In genomic region chr2:122349136-122349785, GRCm38 (mm10) we compare ENCODE assay signal across 1 mouse cellular context.
TF ChIP-seq lines count a peak whose summit lies in the region.

No protein-coding gene starts in this region.

TF ChIP-seq in C2C12, 6 proteins besides CTCF, POLR2A, EP300 and RAD21 (continued from another document):
- TF ChIP-seq MYOG (IDR thresholded peaks at IDR 0.05; ENCODE audit: control insufficient read depth, extremely low read depth, insufficient read length): no peak
- TF ChIP-seq CEBPB (IDR thresholded peaks at IDR 0.05; ENCODE audit: low read depth): no peak
- TF ChIP-seq USF1 (IDR thresholded peaks at IDR 0.05; ENCODE audit: low read depth): no peak
